Mouse (Mus musculus) small intestine, adult 2 months (tissue): ENCODE measurements at regions not wholly inside any gene's neighbourhood (a gene's known extent, or its start where the extent isn't known, plus 50 kb on each side); places are given as distances from the start of the nearest gene placed in this dataset.

Experiments used
- H3K27ac ChIP-seq: fragments of 200-500 bp; 2 replicates; pipeline ENCODE4 v1.5.1; 2012; ENCODE audit warnings: low read depth, low read length, control low read depth, inconsistent platforms; ENCODE audit not compliant: insufficient read depth
- H3K27me3 ChIP-seq: fragments of 200-500 bp; 2 replicates; pipeline ENCODE4 v1.6.1; 2012; ENCODE audit warnings: mild to moderate bottlenecking, moderate library complexity, low read length, inconsistent platforms; ENCODE audit not compliant: control insufficient read depth, insufficient read depth
- H3K36me3 ChIP-seq: fragments of 200-500 bp; 2 replicates; pipeline ENCODE4 v1.6.1; 2012; ENCODE audit warnings: mild to moderate bottlenecking, low read length, control low read depth, inconsistent platforms; ENCODE audit not compliant: control insufficient read depth, insufficient read depth
- H3K4me1 ChIP-seq: fragments of 200-500 bp; 2 replicates; pipeline ENCODE4 v1.6.1; 2012; ENCODE audit warnings: low read length, inconsistent platforms, mixed read lengths; ENCODE audit not compliant: control insufficient read depth, insufficient read depth, insufficient read length
- H3K4me3 ChIP-seq: fragments of 200-500 bp; 2 replicates; pipeline ENCODE4 v1.5.1; 2012; ENCODE audit warnings: low read depth, mild to moderate bottlenecking, control low read depth, inconsistent platforms, low read length, moderate library complexity
- CTCF ChIP-seq: fragments of 200-500 bp; IDR thresholded peaks from 2 replicates; pipeline ENCODE4 v1.5.1; 2012; ENCODE audit warnings: low read depth, mild to moderate bottlenecking, control low read depth, inconsistent platforms, low read length, moderate library complexity, mixed read lengths; ENCODE audit not compliant: insufficient replicate concordance, insufficient read length; ENCODE audit errors: extremely low read depth
- POLR2A ChIP-seq: fragments of 200-500 bp; IDR thresholded peaks from 2 replicates; pipeline ENCODE4 v1.6.1; 2012; ENCODE audit warnings: low read depth, mild to moderate bottlenecking, control low read depth, inconsistent platforms, low read length, moderate library complexity
- WGBS: fragments of 180-500 bp; shearing (Covaris S2); methylation state at CpG from one replicate; pipeline ENCODE4 v1.1.7; 2018; 5-methylcytosine and 5-hydroxymethylcytosine counted together

GRCm38 (mm10) chr14:120139256-120139655 is 97.0 kb upstream of the Oxgr1 start:
- WGBS: 93% methylated on average over 14 of the region's 14 CpGs
- TF ChIP-seq POLR2A (no peak), CTCF (no peak)
- Histone ChIP-seq H3K4me1 (no peaks in the 10 kb centered on the region), H3K27ac (no peak overlapping the region), H3K36me3 (no peaks in the 10 kb centered on the region), H3K4me3 (no peak overlapping the region), H3K27me3 (no peaks in the 10 kb centered on the region)

- no peak overlapping the region for H3K27ac ChIP-seq
- H3K36me3 ChIP-seq: no peaks in the 10 kb centered on the region
- H3K4me3 ChIP-seq: no peak overlapping the region
- H3K4me1 ChIP-seq: no peaks in the 10 kb centered on the region
- 91% methylated on average over 16 of the region's 16 CpGs for WGBS
- TF ChIP-seq POLR2A: no peak
- TF ChIP-seq CTCF: no peak
- no peaks in the 10 kb centered on the region for H3K27me3 ChIP-seq
These were observed 97.4 kb upstream of the Oxgr1 start for GRCm38 (mm10) chr14:120139671-120140071.

GRCm38 (mm10) chr14:120140211-120140610 is 98.0 kb upstream of the Oxgr1 start:
- WGBS: 95% methylated on average over 8 of the region's 8 CpGs
- no peaks in the 10 kb centered on the region for H3K27me3 ChIP-seq
- H3K36me3 ChIP-seq: no peaks in the 10 kb centered on the region
- TF ChIP-seq POLR2A (no peak), CTCF (no peak)
- H3K27ac ChIP-seq: no peak overlapping the region
- H3K4me3 ChIP-seq: no peak overlapping the region
- no peaks in the 10 kb centered on the region for H3K4me1 ChIP-seq

GRCm38 (mm10) chr14:120140791-120141747 is 98.8 kb upstream of the Oxgr1 start:
- 70% methylated on average over 14 of the region's 14 CpGs for WGBS
- H3K27me3 ChIP-seq: no peaks in the 10 kb centered on the region

DNA sequence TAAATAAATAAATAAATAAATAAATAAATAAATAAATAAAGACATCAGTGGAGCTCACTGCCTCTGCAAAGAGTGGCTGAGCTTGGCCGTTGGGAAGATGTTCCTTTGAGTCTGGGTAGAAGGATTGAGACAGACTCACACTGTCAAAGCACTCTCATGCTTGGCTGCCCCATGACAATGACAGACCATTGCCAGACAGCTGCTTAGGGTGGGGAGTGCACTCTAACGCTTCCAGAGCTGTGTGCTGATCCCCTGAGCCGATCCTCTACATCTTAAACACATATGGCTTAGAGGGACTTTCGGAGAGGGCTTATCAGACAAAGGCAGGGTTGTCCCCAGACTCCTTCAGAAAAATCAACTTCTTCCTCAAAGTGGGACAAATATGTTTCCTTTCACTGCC is 100.0 kb upstream of the Oxgr1 start:
- Histone ChIP-seq H3K36me3 (no peaks in the 10 kb centered on the region), H3K4me3 (no peak overlapping the region), H3K4me1 (no peaks in the 10 kb centered on the region), H3K27ac (no peak overlapping the region), H3K27me3 (no peaks in the 10 kb centered on the region)
- WGBS: 66% methylated on average over 4 of the region's 4 CpGs
- no peak for TF ChIP-seq POLR2A
- TF ChIP-seq CTCF: no peak

More at GRCm38 (mm10) chr14:120140791-120141747, 98.8 kb upstream of the Oxgr1 start:
- Histone ChIP-seq H3K36me3 (no peaks in the 10 kb centered on the region), H3K27ac (no peak overlapping the region), H3K4me3 (no peak overlapping the region), H3K4me1 (no peaks in the 10 kb centered on the region)
- TF ChIP-seq CTCF: no peak

DNA sequence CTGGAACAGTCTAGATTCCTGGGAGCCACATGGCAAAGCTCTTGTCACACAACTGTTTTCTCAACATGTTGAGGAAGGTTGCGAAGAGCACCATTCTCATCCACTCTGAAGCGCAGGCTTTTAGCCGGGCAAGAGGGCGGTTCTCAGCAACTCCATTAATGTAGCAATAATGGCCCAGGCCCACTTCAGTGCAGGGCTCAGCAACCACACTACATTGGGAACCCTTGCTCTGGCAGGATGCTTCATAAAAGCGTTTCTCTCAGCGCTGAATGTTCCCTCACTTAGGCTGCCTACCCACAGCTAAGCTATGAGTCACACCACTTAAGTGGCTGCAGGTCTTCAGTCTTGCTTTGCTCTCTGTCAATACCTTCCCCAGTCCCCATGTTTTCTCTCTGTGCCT is 102.2 kb upstream of the Oxgr1 start:
- 89% methylated on average over 6 of the region's 6 CpGs for WGBS

GRCm38 (mm10) chr14:120146312-120146711 is 104.1 kb upstream of the Oxgr1 start:
- Histone ChIP-seq H3K27ac (no peak overlapping the region), H3K27me3 (no peaks in the 10 kb centered on the region), H3K4me3 (no peak overlapping the region), H3K4me1 (no peaks in the 10 kb centered on the region), H3K36me3 (no peaks in the 10 kb centered on the region)
- TF ChIP-seq CTCF (no peak), POLR2A (no peak)
- 86% methylated on average over 11 of the region's 11 CpGs for WGBS

More for the DNA sequence above, 102.2 kb upstream of the Oxgr1 start:
- Histone ChIP-seq H3K4me1 (no peaks in the 10 kb centered on the region), H3K27me3 (no peaks in the 10 kb centered on the region), H3K36me3 (no peaks in the 10 kb centered on the region), H3K4me3 (no peak overlapping the region), H3K27ac (no peak overlapping the region)
- TF ChIP-seq POLR2A: no peak
- TF ChIP-seq CTCF: no peak
